Mouse (Mus musculus): ENCODE data around the gene Cdh12. TPM values are rescaled to one million over a fixed set of nuclear protein-coding genes. Genes with fewer than 3 reads are reported as not detected.

The Cdh12 gene
- total and polyA plus RNA-seq, 3 experiments: 0.13 to 0.16 TPM; not detected in 1

DNA sequence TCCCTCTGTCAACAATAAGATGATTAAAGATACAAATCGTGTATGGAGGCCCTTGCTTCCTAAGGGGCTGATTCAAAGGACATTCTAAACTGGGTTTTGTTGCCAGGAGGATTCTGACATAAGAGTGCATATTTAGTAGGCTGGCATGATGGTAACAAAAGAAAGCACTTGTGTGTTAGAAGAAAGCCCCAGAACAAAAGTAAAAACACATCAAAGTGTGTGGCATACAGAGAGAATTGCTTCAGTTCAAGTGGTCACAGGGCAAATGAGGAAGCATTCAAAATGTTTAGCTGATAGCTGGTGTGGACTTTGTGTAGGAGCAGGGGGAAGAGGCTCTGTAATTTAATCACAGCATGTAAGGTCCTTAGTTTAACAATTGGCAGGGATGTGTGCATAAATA is 559.4 kb downstream of the Cdh12 start:
- DNase-seq (ENCODE audit: extremely low read depth): no peak
- H3K27me3 ChIP-seq (replicated peaks): no peaks in the 10 kb centered on the region
- no peak overlapping the region for H3K9ac ChIP-seq (ENCODE audit: insufficient read depth, low read depth)
- no peaks in the 10 kb centered on the region for H3K36me3 ChIP-seq (replicated peaks in 1 of 2; ENCODE audit: control insufficient read depth in 1 of 2, insufficient read depth in 1 of 2, low read length in 1 of 2)
- H3K4me2 ChIP-seq (ENCODE audit: insufficient read depth, low read depth, poor library complexity, severe bottlenecking): no peak overlapping the region
- H3K4me1 ChIP-seq (ENCODE audit: control insufficient read depth in 1 of 2, insufficient read depth in 2 of 2): no peaks in the 10 kb centered on the region; a peak in 1 of 4 replicates
- in situ Hi-C loops (cut with MboI; ENCODE audit: low pct_ligation_motif_present, low pct_unique_long_range_greater_than_20kb, low sequenced_read_pairs) (no loop called here), dilution Hi-C loops (cut with MboI; ENCODE audit: extremely low pct_ligation_motif_present, extremely low pct_unique_long_range_greater_than_20kb, low sequenced_read_pairs) (no loop called here)
- no peak overlapping the region for H3K4me3 ChIP-seq (replicated peaks in 1 of 3; ENCODE audit: low read depth in 2 of 3, low read length in 2 of 3, poor library complexity in 1 of 3)
- H3K79me2 ChIP-seq (replicated peaks; ENCODE audit: control insufficient read depth, extremely low read depth, insufficient read depth, poor library complexity, severe bottlenecking): no peaks in the 10 kb centered on the region
- TF ChIP-seq POLR2AphosphoS2 (IDR thresholded peaks at IDR 0.05; ENCODE audit: low read depth, low read length): no peak
- peaks cover 26% of the 10 kb centered on the region for H3K9me3 ChIP-seq (replicated peaks; ENCODE audit: low read length)
- H3K27ac ChIP-seq (ENCODE audit: insufficient read depth, low read depth): no peak overlapping the region

DNA sequence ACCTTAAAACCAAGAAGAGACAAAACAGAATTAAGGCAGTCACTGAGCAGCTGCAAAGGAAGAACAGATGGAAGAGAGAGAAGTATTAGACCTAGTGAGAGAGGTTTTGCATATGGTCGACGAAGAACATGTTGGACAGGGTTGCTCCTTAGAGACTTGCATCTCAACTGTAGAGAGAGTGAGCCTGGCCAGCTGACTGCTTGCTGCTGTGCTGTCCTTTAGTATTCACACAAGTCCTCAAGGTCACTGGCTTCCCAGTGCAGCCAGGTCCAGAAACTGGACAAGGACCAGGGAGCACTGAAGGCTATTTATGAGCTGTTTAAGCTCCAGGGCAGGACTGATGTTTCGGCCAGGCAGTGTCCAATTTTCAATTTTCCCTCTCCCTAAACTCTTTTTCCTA is 559.9 kb downstream of the Cdh12 start:
- Histone ChIP-seq H3K4me2 (ENCODE audit: insufficient read depth, low read depth, poor library complexity, severe bottlenecking) (no peak overlapping the region), H3K9ac (ENCODE audit: insufficient read depth, low read depth) (no peak overlapping the region), H3K27ac (ENCODE audit: insufficient read depth, low read depth) (no peak overlapping the region), H3K4me1 (ENCODE audit: control insufficient read depth in 1 of 2, insufficient read depth in 2 of 2) (no peaks in the 10 kb centered on the region; a peak in 1 of 4 replicates), H3K36me3 (replicated peaks in 1 of 2; ENCODE audit: control insufficient read depth in 1 of 2, insufficient read depth in 1 of 2, low read length in 1 of 2) (no peaks in the 10 kb centered on the region), H3K27me3 (replicated peaks) (no peaks in the 10 kb centered on the region), H3K4me3 (replicated peaks in 1 of 3; ENCODE audit: low read depth in 2 of 3, low read length in 2 of 3, poor library complexity in 1 of 3) (no peak overlapping the region), H3K79me2 (replicated peaks; ENCODE audit: control insufficient read depth, extremely low read depth, insufficient read depth, poor library complexity, severe bottlenecking) (no peaks in the 10 kb centered on the region), H3K9me3 (replicated peaks; ENCODE audit: low read length) (peaks cover 30% of the 10 kb centered on the region)
- dilution Hi-C loops (cut with MboI; ENCODE audit: extremely low pct_ligation_motif_present, extremely low pct_unique_long_range_greater_than_20kb, low sequenced_read_pairs) (no loop called here), in situ Hi-C loops (cut with MboI; ENCODE audit: low pct_ligation_motif_present, low pct_unique_long_range_greater_than_20kb, low sequenced_read_pairs) (no loop called here)
- DNase-seq (ENCODE audit: extremely low read depth): peak; percentile 2
- TF ChIP-seq CHD1 (IDR thresholded peaks at IDR 0.05; ENCODE audit: low read depth, low read length) (no peak), RAD21 (IDR thresholded peaks at IDR 0.05; ENCODE audit: low read depth, low read length) (no peak), EP300 (IDR thresholded peaks at IDR 0.05; ENCODE audit: low read length) (no peak), NRF1 (IDR thresholded peaks at IDR 0.05; ENCODE audit: low read depth, low read length) (no peak), SMC3 (IDR thresholded peaks at IDR 0.05; ENCODE audit: low read depth, low read length) (no peak), MAX (IDR thresholded peaks at IDR 0.05; ENCODE audit: low read length) (no peak), MAZ (IDR thresholded peaks at IDR 0.05; ENCODE audit: low read depth, low read length) (no peak), MAFK (IDR thresholded peaks at IDR 0.05; ENCODE audit: insufficient replicate concordance, low read length) (no peak), ZKSCAN1 (IDR thresholded peaks at IDR 0.05; ENCODE audit: borderline replicate concordance, low read depth, low read length) (no peak), TBP (conservative IDR thresholded peaks at IDR 0.05; ENCODE audit: low read depth, low read length) (no peak), KAT2A (IDR thresholded peaks at IDR 0.05; ENCODE audit: insufficient replicate concordance, low read length) (no peak), MEF2A (IDR thresholded peaks at IDR 0.05; ENCODE audit: borderline replicate concordance, low read depth, low read length) (no peak), CTCF (conservative IDR thresholded peaks at IDR 0.05 in 1 of 2, IDR thresholded peaks at IDR 0.05 in 1 of 2; ENCODE audit: low read depth in 2 of 2, low read length in 2 of 2) (no peak), POLR2A (IDR thresholded peaks at IDR 0.05; ENCODE audit: low read depth, low read length) (no peak), BHLHE40 (IDR thresholded peaks at IDR 0.05; ENCODE audit: low read depth, low read length) (no peak), MYC (IDR thresholded peaks at IDR 0.05; ENCODE audit: low read depth, low read length) (no peak), UBTF (IDR thresholded peaks at IDR 0.05; ENCODE audit: low read depth, low read length) (no peak)
